In genomic region chr17:30621450-30621849, GRCm38 (mm10) we compare ENCODE assay signal across 22 mouse cellular contexts. TPM values are rescaled to one million over a fixed set of nuclear protein-coding genes. Genes with fewer than 3 reads are reported as not detected.
DNase-seq lines count a peak whose midpoint lies in the region; ATAC-seq and TF ChIP-seq lines count a peak whose summit lies in the region.
"Had no signal": no experiment of that assay in that cellular context is flagged by ENCODE, and none has a peak within 500 bp of the region (broad histone marks: within the 10 kb centered on the region; RNA-seq: fewer than 3 reads in every experiment).

No protein-coding gene starts in this region.

- intact Hi-C loops in heart, postnatal 14 days (cut with DNase I) = no loop called here

- no peak overlapping the region for H3K4me3 ChIP-seq in lung, embryonic 14.5 days (ENCODE audit: low read depth, low read length)
- H3K4me3 ChIP-seq in ES-E14 (ENCODE audit: insufficient read depth in 1 of 2, low read depth in 1 of 2, low read length in 2 of 2, poor library complexity in 1 of 2, severe bottlenecking in 1 of 2) = no peak overlapping the region
- H3K4me3 ChIP-seq: erythroblast, embryonic 14.5 days; forebrain, embryonic 13.5 days; hindbrain, embryonic 12.5 days; kidney, embryonic 15.5 days; limb, embryonic 12.5 days; liver, embryonic 15.5 days had no signal

- in situ Hi-C loops in ES-E14 (cut with MboI; ENCODE audit: low sequenced_read_pairs in 2 of 2, unreplicated experiment in 2 of 2) = no loop called here

- H3K27me3 ChIP-seq in lung, embryonic 14.5 days (ENCODE audit: insufficient read depth, low read length) = no peaks in the 10 kb centered on the region
- H3K27me3 ChIP-seq: CH12.LX; forebrain, embryonic 13.5 days; hindbrain, embryonic 12.5 days; kidney, embryonic 15.5 days; limb, embryonic 12.5 days; liver, embryonic 15.5 days had no signal

- no peak overlapping the region for H3K9ac ChIP-seq in lung, embryonic 14.5 days
- H3K9ac ChIP-seq in ES-E14 (ENCODE audit: insufficient read depth, low read depth, low read length, poor library complexity, severe bottlenecking) = no peak overlapping the region
- H3K9ac ChIP-seq: forebrain, embryonic 13.5 days; hindbrain, embryonic 12.5 days; kidney, embryonic 15.5 days; limb, embryonic 12.5 days; liver, embryonic 15.5 days had no signal

- 0 out of 2 replicates have a peak, but pooled peaks cover 3% of the 10 kb centered on the region for H3K4me1 ChIP-seq in lung, embryonic 14.5 days (ENCODE audit: insufficient read depth)
- peaks cover 1 to 3% of the 10 kb centered on the region in 2 experiments; a peak in 2 of 4 replicates for H3K4me1 ChIP-seq in ES-E14 (ENCODE audit: control insufficient read depth in 2 of 2, insufficient read depth in 2 of 2, low read length in 2 of 2, poor library complexity in 1 of 2)
- H3K4me1 ChIP-seq: forebrain, embryonic 13.5 days; hindbrain, embryonic 12.5 days; kidney, embryonic 15.5 days had no signal

- H3K9me3 ChIP-seq in lung, embryonic 14.5 days (ENCODE audit: low read depth, low read length) = no peaks in the 10 kb centered on the region
- H3K9me3 ChIP-seq in ES-E14 (ENCODE audit: control insufficient read depth, insufficient read depth, low read depth, low read length) = no peaks in the 10 kb centered on the region
- H3K9me3 ChIP-seq: forebrain, embryonic 13.5 days; hindbrain, embryonic 12.5 days; kidney, embryonic 15.5 days; limb, embryonic 12.5 days; liver, embryonic 15.5 days had no signal

- ATAC-seq in lung, embryonic 14.5 days (ENCODE audit: insufficient read depth) = no peak
- ATAC-seq: forebrain, embryonic 13.5 days; inflammation-experienced regulatory T-cells, adult 6 months had no signal

- 67% methylated on average over 4 of the region's 4 CpGs for WGBS in lung, embryonic 14.5 days

- no peaks in the 10 kb centered on the region for H3K36me3 ChIP-seq in lung, embryonic 14.5 days (ENCODE audit: insufficient read depth)
- peaks cover 5% of the 10 kb centered on the region; the same call in 1 of the 2 replicates for H3K36me3 ChIP-seq in ES-E14 (ENCODE audit: control insufficient read depth, insufficient read depth, low read length, poor library complexity, severe bottlenecking)
- H3K36me3 ChIP-seq: hindbrain, embryonic 12.5 days; kidney, embryonic 15.5 days; limb, embryonic 12.5 days; liver, embryonic 15.5 days had no signal

- TF ChIP-seq CTCF in lung, embryonic 14.5 days (IDR thresholded peaks at IDR 0.05; ENCODE audit: low read depth) = 0 out of 2 replicates have a peak, but pooled peaks have one; percentile 17

- no peak overlapping the region for H3K4me2 ChIP-seq in lung, embryonic 14.5 days
- H3K4me2 ChIP-seq: forebrain, embryonic 13.5 days; heart, embryonic 11.5 days; hindbrain, embryonic 12.5 days; kidney, embryonic 15.5 days; limb, embryonic 12.5 days; liver, embryonic 15.5 days had no signal

- peak; percentile 82 for DNase-seq in heart, adult 11 months
- DNase-seq in heart, postnatal 14 days = no peak
- DNase-seq in lung, embryonic 14.5 days = no peak
- no peak for DNase-seq in lung, postnatal 36 days
- DNase-seq in ES-E14 (ENCODE audit: low read depth, low spot score) = peak; percentile 67
- peak; percentile 31 for DNase-seq in induced T-regulatory cell, adult 2 months (ENCODE audit: low read depth)
- DNase-seq in adrenal gland, adult 2 months = no peak
- DNase-seq in cerebellum, adult 11 months = no peak
- DNase-seq: cerebellum, adult 9-10 months; gastrocnemius, postnatal 14 days; heart, postnatal 10 days; kidney, postnatal 4 days; thymus, adult 2 months had no signal

- no peak overlapping the region for H3K27ac ChIP-seq in lung, embryonic 14.5 days (ENCODE audit: low read depth)
- H3K27ac ChIP-seq in ES-E14 (ENCODE audit: insufficient read depth, low read depth, low read length, poor library complexity, severe bottlenecking) = no peak overlapping the region
- H3K27ac ChIP-seq: forebrain, embryonic 13.5 days; hindbrain, embryonic 12.5 days; kidney, embryonic 15.5 days; limb, embryonic 12.5 days; liver, embryonic 15.5 days had no signal

TF ChIP-seq in ES-E14, 5 proteins besides CTCF, POLR2A, EP300 and RAD21:
- TF ChIP-seq CHD2 (IDR thresholded peaks at IDR 0.05; ENCODE audit: low read depth, low read length) (no peak), ZNF384 (IDR thresholded peaks at IDR 0.05; ENCODE audit: low read depth, low read length) (no peak), MAFK (IDR thresholded peaks at IDR 0.05; ENCODE audit: insufficient read depth, low read depth, low read length) (no peak), HCFC1 (IDR thresholded peaks at IDR 0.05; ENCODE audit: borderline replicate concordance, insufficient read depth, low read length) (no peak), ZC3H11A (IDR thresholded peaks at IDR 0.05; ENCODE audit: borderline replicate concordance, low read depth, low read length) (no peak)

RNA-seq across cellular contexts. Expression of gene Dnah8, which starts 2.7 kb away (rescaled TPM):
- total RNA-seq in heart, postnatal 14 days (2021) = 1 to 10 TPM; 1.5 to 1.6 TPM
- 4.4 and 4.7 TPM in 2 replicates for polyA plus RNA-seq in lung, embryonic 14.5 days (2014; fragmentation: Nextera tagmentation; extraction: Ambion mirVana)
- total RNA-seq in ES-E14 (2012; rRNA removed) = 19.5 and 28.0 TPM in 2 replicates
- total RNA-seq in adrenal gland, adult 2 months (2021) = under 1 TPM; 0.52 to 0.63 TPM
- 0.34 and 0.36 TPM in 2 replicates for polyA plus RNA-seq in adrenal gland, adult 2 months (2012; rRNA removed)

RNA-seq across cellular contexts. Expression of gene Glo1, which starts 5.2 kb away (rescaled TPM):
- total RNA-seq in heart, postnatal 14 days (2021) = 100 to 1,000 TPM; 139 to 140 TPM
- 234 and 238 TPM in 2 replicates for polyA plus RNA-seq in lung, embryonic 14.5 days (2014; fragmentation: Nextera tagmentation; extraction: Ambion mirVana)
- 283 and 284 TPM in 2 replicates for total RNA-seq in ES-E14 (2012; rRNA removed)
- total RNA-seq in adrenal gland, adult 2 months (2021) = 100 to 1,000 TPM; 111 to 141 TPM
- polyA plus RNA-seq in adrenal gland, adult 2 months (2012; rRNA removed) = 48.7 and 49.2 TPM in 2 replicates

RNA-seq across cellular contexts. Expression of gene Btbd9, which starts 45.2 kb away (rescaled TPM):
- total RNA-seq in heart, postnatal 14 days (2021) = 10 to 100 TPM; 20.9 to 22.4 TPM
- polyA plus RNA-seq in lung, embryonic 14.5 days (2014; fragmentation: Nextera tagmentation; extraction: Ambion mirVana) = 50.9 and 51.8 TPM in 2 replicates
- total RNA-seq in ES-E14 (2012; rRNA removed) = 28.2 and 34.8 TPM in 2 replicates
- 10 to 100 TPM; 32.7 to 48.5 TPM for total RNA-seq in adrenal gland, adult 2 months (2021)
- 16.5 and 17.8 TPM in 2 replicates for polyA plus RNA-seq in adrenal gland, adult 2 months (2012; rRNA removed)

Comparison
In these comparisons a context has a peak if more than half of its experiments do, and no peak if none do; other contexts are left out.
1. DNase-seq: peak in heart, adult 11 months (single experiment), ES-E14 (single experiment) and induced T-regulatory cell, adult 2 months (single experiment); none in heart, postnatal 14 days (0 of 2), lung, embryonic 14.5 days (single experiment), lung, postnatal 36 days (single experiment), adrenal gland, adult 2 months (single experiment) and cerebellum, adult 11 months (single experiment).